Mouse (Mus musculus) right cerebral cortex, postnatal 4 days (tissue): ENCODE measurements around the gene D10Wsu102e.
"Not testable (repeated sequence)": the region's sequence is repeated elsewhere in the genome, so short reads cannot be mapped to it uniquely, and the experiment has no call there.

ENCODE experiments used
- DNase-seq: peaks from one replicate; pipeline ENCODE4 v3.0.0-alpha.2; 2022

D10Wsu102e gene

DNA sequence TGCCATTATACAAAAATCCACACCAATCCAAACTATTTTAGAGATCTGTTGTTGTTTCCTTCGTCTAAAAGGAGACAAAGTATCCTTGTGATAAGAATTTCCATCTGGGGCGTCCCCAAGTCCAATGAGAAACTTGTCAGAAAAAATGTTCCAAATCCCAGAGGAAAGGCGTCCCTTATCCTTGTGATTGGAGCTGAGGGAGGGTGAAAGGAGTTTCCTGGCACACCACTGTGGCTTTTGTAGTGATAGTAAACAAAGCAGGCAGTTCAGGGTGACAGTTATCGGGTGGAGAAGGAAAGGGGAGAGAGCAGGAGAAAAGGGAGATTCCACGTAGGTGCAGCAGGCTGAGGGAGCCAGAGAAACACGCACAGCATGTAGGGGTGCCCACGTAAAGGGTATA is 12.5 kb upstream of the D10Wsu102e start:
- no peak for DNase-seq

DNA sequence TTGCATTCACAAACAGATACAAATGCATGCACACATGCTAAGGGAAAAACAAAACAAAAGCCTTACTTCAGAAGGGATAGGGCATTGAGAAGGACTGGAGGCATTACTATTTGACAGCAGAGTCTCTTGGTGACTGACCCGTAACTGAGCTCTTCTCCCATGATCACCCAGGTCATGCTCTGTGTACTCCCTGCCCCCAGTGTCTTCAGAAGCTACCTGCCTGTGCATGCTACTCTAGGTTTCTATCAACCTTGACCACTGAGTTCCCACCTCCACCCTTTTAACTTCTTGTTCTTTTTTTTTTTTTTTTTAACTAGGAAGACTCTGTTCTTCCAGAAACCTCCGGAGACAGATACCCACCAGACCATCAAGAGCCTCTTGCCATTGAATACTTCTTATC is 9.3 kb upstream of the D10Wsu102e start:
- DNase-seq = no peak

DNA sequence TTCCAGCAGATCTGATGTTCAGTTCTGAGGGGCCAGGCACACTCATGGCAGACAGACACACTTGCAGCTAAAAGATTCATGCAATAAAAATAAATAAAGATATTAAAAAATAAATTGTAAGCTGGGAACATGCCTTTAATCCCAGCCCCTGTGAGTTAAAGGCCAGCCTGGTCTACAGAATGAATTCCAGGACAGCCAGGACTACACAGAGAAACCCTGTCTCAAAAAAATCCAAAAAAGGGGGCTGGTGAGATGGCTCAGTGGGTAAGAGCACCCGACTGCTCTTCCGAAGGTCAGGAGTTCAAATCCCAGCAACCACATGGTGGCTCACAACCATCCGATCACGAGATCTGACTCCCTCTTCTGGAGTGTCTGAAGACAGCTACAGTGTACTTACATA is 8.2 kb upstream of the D10Wsu102e start:
- not testable (repeated sequence) for DNase-seq

DNA sequence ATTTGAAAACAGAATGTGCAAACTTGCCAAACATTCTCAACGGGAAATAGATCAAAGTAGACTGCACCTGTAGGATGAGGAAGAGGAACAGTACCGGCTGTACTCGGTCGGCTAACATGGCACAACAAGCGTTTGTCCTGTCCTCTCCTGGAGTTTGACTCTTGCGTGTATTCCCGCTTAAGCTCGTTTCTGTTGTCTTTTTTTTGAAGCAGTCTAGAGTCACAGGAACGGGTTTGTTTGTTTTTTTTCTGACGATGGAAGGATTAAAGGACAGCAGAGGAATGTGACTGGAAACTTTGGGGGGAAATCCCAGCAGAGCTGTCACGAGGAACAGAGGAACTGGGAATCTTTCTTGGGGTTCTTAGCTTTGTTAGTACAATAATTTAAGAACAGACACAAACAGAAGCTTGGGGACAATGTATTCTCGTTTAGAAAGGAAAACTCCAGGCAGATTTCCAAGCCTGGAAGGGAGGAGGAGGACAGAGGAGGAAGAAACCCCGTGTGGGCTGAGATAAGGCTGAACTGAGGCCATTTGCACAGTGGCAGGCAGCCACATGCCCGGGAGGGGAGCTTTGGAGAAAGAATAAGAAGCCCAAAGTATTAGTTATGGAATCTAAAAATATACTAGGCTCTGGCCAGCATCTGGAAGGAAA is 6.2 kb upstream of the D10Wsu102e start:
- no peak for DNase-seq

DNA sequence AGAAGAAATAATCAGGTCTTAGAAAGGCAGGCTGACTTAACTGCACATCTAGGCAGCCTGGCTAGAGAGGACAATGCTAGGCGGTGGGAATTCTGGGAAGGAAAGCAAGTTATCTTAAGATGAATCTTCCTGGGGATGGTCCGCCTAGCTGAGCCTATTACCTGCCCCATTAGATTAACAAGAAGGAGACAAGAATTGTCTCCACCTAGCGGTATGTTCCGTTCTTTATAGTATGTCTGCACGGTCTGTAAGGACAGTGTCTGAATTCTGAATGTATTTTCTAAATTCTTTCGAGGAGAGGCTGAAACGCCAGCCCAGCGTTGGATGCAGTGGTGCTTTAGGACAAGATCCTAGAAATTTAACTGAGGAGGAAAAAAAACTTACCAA is 5.7 kb upstream of the D10Wsu102e start:
- DNase-seq = no peak

DNA sequence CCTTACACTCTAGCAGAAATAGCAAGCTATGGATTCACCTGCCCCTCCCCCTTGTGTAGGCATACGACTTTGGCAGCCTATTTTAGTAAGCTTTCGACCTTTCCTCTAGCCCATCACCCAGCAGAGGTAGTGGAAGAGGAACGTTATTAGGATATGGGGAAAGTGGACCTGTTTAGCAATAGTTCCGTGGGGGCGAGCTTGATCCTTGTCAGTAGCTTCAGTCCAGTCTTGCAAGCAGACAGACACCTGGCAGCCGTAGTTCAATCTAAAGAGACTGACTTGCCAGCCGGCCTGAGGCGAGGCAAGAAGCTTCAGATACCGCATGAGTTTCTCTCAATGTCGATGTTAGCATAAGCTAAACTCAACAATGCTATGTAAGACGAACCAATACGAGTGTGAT is 3.6 kb upstream of the D10Wsu102e start:
- DNase-seq = no peak

DNA sequence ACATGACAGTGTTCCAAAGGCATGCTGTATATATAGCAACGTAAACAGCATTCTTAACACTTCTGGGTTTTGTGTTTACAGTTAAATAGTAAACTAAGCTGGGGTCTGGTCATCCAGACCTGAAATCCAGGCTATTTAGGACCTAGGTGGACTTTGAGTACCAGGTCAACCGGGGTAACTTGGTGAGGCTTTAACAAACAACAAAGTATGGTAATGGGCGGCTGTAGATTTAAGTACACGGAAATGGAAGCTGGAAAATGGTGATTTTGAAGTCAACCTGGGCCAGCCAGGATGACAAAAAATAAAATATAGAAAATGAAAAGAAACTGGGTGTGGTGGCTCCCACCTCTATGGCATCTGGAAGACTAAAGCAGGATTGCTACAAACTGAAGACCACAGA is 570 bp upstream of the D10Wsu102e start:
- DNase-seq = no peak

DNA sequence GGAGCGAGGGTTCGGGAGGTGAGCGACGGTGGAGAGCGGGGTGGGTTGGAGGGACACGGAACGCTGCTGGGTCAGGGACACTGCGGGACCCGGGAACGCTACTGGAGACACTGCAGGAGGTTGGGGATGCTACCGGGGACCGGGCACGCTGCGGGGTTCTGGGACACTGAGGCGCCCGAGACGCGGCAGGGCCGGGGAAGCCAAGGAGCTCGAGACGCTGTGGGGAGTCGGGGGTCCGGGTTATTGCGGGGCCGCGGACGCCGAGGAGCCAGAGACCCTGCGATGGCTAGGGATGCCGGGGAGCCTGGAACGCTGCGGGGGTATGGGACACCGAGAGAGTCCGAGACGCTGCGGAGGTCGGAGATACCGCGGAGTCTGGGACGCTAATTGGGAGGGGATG is 335 bp downstream of the D10Wsu102e start:
- DNase-seq = no peak

DNA sequence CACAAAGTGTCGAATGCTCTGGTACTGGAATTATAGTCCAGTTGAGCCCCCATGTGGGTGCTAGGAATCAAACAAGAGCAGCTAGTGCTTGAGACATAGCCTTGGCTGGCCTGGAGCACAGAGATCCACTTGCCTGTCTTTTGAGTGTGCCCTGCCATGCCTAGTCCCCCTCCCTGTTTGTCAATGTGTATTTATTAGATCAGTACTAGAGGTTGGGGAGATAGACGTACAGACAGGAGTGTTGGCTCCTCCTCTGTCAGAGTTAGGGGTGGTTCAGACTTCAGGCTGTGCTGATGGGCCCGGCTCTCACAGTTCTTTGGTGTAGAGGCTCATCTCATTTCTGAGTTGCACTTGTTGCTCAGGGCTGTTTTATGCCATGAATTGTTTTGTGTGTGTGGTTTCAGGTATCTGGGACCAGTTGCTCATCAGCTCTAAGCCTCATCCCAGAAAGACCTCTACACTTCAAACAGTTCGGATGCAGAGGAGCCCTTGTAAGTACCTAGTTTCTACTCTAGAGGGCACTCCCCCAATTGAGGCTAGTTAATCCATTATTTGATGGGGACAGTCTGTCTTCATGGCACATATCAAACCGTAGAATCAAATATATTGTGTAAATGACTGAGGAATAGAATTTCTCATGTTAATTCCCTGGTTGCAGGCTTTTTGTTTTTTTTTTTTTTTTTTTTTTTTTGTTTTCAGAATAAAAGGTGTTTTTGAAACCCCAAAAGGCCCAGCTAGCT is 1.8 kb downstream of the D10Wsu102e start:
- DNase-seq = no peak

DNA sequence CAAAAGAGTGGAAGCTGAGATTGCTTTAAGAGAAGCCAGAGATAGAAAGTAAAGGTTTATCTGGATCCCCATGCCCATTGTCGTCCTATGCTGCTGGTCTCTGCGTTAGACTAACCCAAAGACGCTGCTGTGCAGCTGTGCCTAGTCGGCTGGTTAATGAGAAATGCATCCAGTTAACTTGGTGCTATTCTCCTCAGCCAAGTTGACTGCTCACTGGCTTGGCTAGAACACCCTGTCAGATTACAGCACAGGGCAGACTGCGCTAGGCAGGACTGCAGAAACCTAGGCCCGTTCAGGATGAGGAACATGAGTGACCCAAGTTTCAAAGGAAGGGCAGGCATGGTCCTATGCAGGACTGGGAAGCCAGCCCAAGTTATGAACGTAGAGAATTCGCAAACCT is 3.4 kb downstream of the D10Wsu102e start:
- no peak for DNase-seq

DNA sequence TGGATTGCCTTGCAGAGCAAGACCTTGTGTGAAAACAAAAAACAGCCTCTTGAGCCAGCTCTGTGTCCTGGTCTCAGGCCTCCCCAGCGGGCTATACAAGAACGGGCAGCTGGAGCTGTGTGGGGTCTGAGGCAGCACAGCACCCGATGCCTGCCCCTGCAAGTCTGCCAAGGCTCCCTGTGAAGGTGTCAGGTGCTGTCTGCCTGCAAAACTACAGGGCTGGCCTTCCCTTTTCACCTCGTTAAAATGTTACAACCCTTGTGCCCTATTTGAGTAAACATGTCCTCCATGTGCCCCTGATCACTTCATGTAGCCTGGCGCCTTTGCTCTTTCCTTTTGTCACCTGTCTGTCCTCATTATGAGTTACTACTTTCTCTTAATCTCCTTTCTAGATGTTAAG is 8.9 kb downstream of the D10Wsu102e start:
- DNase-seq = no peak

DNA sequence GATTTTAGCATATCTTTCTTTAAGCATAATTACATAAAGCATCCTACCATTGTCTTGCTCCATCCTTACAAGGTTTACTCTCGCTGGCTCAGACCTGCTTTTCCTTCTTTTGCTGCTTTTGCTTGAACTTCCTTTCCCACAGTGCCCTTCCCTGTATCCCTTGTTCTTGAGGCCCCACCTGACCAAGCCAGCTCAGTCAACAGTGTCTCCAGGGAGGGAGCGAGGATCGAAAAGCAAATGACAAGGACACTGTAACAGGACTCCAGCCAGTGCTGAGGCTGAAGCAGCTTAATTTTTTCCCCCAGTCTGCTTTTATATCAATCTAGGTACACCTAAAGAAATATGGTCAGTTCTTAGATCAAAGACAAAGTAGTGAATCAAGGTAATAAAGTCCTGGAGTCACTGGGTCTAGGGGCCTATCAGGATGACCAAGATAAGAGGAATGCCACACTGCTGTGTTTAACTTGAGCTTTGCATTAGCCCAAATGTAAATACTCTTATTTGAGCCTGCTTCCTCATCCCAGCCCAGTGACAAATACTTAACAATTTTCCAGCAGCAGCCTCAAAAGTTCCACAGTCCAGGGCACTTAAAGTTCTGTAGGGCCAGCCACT is 14.1 kb downstream of the D10Wsu102e start:
- no peak for DNase-seq

DNA sequence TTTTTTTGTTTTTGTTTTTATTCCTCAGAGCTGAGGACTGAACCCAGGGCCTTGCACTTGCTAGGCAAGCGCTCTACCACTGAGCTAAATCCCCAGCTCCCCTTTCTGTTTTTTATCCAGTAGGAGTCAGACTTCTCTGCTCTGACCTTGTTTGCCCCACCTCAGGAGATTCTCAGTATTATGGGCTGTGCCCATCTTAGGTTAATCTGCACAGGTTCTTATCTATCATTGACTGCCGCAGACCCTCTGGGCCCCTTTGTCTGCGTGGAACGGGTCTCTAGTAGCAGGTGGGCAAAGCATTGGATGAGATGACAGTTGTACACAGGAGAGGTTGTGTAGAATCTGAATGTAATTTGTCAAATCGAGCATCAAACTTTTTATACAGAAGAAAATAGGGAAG is 15.4 kb downstream of the D10Wsu102e start:
- not testable (repeated sequence) for DNase-seq

DNA sequence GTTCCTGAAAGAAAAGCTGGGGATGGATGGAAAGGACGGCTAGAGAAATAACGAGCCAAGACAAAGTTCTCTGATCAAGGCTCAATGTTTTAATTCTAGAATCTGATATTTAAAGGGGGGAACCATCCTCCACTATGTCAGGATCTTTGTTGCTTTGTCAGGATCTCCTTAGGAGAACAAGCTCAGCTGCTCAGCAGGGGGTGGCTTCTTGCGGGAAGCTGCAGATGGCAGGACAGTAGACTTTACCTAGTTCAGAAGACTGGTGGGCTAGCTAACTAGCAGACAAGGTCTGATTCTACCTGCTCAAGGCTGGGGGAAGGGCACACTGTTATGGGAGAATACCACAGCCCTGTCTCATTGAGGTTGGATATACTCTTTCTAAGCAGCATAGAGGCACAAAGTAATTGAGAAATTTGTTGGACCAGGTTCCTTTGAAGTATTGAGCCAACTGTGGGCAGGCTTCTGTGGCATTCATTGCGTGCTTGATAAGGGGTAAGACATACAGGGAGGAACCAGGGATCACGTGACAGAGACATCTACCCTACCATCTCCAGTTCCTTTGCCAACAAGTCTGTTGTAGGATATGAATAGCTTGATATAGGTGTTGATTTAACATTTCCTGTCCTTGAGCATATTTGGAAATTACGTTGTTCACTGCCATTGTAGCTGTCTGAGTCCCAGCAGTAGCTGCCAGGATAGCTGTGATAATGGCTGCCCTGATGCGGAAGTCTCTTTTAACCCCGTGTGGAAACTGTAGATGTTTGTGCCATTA is 17.1 kb downstream of the D10Wsu102e start:
- DNase-seq = no peak

DNA sequence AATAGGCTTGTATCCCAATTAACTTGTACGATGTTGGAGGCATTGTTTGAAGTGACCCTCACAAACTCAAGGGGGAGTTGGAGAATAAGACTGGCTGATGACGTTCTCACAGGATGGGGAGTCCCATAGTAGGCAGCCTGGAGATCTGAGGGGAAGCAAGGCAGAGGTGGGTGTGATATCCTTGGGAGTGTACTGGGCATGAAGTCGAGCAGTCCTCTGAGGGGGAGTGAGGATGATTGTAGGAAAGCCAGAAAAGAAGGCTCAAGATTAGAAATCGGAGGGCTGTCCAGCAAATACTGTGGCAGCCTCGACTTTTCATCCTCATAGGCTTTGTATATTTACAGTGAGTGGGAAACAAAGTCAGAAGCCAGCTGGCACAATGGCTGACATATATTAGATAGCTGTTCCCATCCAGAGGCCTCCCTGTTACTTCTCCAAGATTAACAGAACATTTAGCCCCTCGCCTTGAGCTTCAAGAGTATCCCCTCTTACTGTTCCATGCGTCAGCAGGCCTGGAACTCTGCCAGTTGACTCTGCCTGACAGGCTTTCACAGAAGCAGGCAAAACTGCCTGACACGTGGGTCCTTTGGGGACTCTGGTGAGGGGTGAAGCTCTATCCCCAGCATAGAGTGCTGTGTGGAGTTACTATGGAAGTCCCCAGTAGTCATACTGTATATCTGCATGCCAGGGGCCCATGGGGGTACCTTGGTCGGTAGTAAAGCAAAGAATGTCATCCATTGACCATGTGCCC is 18.2 kb downstream of the D10Wsu102e start:
- peak; percentile 34 for DNase-seq

DNA sequence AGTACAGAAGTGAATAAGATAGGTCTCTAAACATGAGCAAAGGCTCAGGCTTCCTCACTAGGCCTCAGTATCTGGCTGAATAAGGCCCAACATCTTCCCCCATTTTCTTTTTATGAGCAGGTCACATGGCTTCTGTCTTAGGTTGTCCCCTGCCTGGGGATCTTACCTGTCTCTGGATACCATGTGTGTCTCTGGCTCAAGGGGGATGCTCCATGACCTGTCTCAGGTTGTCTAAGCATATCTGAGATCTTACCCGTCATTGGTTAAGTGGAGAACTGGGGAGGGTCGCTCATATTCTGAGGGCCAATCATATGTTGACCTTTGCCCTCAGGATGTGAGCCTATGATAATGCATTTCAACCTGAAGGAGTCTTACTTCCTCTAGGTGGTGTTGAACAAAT is 20.5 kb downstream of the D10Wsu102e start:
- no peak for DNase-seq

DNA sequence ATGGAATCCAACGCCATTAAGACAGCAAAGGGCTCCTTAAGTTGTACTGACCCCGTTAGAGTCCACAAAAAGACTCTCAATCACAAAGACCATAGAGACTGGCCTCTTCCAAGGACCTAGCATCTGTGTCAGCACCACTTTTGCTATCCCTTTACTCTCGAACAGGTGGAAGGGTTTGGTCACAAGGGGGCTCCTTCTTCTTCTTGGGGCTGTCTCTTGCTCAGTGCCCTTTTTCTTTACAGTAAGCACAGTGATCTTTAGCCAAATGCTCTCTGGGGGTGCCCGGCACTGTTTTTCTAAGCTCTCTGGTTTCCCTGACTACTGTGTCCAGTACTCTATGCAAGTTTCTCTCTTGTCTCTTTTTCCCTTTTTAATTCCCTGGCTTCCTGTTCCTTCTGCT is 22.5 kb downstream of the D10Wsu102e start:
- no peak for DNase-seq

DNA sequence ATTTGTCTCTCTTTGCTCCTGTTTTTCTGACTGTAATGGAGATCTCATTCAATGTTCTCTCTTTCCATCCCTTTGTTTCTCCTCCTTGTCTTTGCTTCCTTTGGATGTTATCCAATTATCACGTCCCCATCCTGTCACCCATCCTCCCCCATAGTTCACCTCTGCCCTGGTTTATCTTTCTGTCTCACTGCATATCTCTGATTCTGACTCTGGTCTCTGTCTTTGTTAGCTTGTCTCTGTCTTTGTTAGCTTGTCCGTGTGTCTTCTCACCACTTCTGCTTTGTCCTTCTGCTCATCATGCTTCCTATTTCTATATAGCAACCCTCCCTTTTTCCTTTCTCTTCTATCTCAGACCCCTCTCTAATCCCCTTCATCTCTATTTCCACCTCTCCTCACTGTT is 23.0 kb downstream of the D10Wsu102e start:
- no peak for DNase-seq

DNA sequence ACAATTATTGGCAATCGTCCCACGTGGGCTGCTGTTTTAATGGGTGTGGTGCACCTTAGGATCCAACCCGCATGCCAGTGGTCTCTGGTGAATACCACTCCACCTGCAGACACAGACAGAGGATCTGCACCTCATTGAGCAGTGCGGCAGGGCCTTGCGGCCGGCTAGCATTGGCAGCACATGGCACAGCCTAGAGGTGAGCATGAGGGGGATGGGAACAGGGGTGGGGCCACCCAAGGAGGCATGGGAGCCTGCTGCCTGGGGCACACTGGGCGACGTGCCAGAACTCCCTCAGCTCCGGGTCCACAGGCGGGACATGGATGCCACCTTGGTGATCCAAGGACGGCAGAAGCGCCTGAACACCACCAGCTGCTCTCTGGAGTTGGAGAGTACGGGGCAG is 23.8 kb downstream of the D10Wsu102e start:
- no peak for DNase-seq

DNA sequence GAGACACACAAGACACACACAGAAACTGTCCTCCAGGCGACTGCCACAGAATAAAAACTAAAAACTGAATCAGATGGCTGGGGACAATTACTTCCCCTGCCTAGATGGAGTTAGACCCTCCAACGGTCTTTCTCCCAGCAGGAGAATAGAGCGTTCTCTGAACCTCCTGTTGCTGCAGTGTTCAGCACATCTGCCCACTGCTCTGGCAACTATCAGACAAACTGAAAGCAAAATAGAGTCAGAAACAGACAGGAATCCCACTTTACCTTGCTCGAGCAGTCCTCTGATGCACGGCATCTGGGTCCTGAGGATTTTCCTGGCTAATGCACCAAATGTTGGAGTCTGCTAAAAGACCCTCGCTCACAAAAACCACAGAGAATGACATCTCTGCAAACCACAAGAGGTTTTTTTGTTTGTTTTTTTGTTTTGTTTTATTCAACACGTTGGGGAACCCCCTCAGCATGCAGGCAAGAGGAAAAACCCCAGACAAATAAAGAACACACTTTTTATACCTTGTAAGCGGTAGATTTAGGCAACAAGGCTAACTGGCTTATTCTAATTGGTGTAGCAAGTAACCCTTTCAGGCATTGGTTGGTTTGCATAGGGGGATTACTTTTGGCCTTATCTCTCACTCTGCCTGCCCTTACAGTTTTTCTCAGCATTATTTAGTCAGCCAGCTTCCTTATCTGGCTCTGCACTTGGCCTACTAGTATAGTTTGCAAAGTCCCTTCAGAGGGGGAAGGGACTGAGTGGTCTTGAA is 24.6 kb downstream of the D10Wsu102e start:
- no peak for DNase-seq

DNA sequence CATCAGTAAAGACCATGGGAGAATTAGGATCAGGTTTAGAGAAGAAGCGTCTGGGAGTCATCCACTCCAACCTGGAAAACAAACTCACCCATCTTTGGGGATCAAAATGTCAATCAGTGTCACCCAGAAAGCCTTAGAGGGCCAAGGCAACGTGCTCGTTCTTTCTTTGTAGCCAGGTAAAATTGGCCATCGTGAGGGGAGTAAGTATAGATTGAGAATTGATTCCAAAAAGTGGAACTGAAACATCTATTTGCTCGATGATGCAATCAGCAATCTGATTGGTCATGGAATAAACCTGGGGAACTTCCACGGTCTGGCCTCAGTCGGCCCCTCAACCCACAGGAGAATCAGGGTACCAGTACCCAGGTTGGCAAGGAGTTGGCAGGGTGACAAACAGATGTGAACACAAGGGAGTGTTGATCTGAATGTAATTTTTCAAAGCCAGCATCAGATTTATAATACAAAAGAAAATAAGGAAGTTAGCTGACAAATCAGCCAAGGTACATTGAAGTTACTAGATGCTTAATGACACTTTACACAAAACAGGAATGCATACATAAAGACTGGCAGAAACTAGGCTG is 25.4 kb downstream of the D10Wsu102e start:
- no peak for DNase-seq

DNA sequence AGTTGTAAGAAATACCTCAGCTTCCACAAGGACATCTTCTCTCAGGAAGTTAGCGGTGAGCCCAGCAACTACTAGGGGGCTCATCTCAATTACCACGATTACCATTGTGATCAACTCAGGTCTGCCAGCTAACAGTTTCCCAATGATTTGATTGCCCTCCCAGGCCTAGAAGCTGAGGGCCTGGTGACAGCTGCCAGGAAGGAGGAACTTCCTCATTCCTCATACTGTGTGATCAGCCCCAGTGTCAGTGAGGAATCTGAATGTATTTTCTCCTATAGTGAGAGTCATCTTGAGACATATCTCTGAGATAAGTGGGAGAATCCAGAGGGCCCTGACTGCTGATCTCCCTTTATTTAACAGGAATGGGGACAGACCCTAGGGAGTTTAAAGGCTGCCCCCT is 37.3 kb downstream of the D10Wsu102e start:
- DNase-seq = no peak
